Mouse (Mus musculus): ENCODE data around the gene Rara.
"Not testable (repeated sequence)": the region's sequence is repeated elsewhere in the genome, so short reads cannot be mapped to it uniquely, and the experiment has no call there.

Gene Rara

GRCm38 (mm10) chr11:98970191-98970925 lies 42.7 kb downstream of the Rara start:
- peak; percentile 90 for DNase-seq

GRCm38 (mm10) chr11:98971316-98972031 lies 43.9 kb downstream of the Rara start:
- no peak for DNase-seq

GRCm38 (mm10) chr11:98972215-98972614 lies 44.6 kb downstream of the Rara start:
- DNase-seq, result peak; percentile 77

- DNase-seq, result no peak
Observed at GRCm38 (mm10) chr11:98972801-98973360, 45.3 kb downstream of the Rara start.

- peak; percentile 45 for DNase-seq
Observed at GRCm38 (mm10) chr11:98973584-98973983, 46.0 kb downstream of the Rara start.

- no peak for DNase-seq
Observed at GRCm38 (mm10) chr11:98974213-98974612, 46.6 kb downstream of the Rara start.

GRCm38 (mm10) chr11:98974871-98975719 lies 47.5 kb downstream of the Rara start:
- DNase-seq, result peak; percentile 61

GRCm38 (mm10) chr11:98978526-98979148 lies 51.0 kb downstream of the Rara start:
- DNase-seq, result no peak

- DNase-seq, result no peak
Observed at GRCm38 (mm10) chr11:98979356-98979755, 51.7 kb downstream of the Rara start.

- peak; percentile 44 for DNase-seq
Observed at GRCm38 (mm10) chr11:98981289-98981996, 53.8 kb downstream of the Rara start.

- peak; percentile 28 for DNase-seq
Observed at GRCm38 (mm10) chr11:98981997-98982772, 54.6 kb downstream of the Rara start.

GRCm38 (mm10) chr11:98982773-98983133 lies 55.1 kb downstream of the Rara start, which contains the start of gene Gjd3:
Gene Gjd3 (minus strand): TSS chr11:98983016.
- no peak for DNase-seq

GRCm38 (mm10) chr11:98983551-98983950 lies 55.9 kb downstream of the Rara start:
- DNase-seq, result no peak

GRCm38 (mm10) chr11:98985542-98985941 lies 57.9 kb downstream of the Rara start:
- DNase-seq, result no peak

- not testable (repeated sequence) for DNase-seq
Observed at GRCm38 (mm10) chr11:98988260-98988659, 60.6 kb downstream of the Rara start.

- no peak for DNase-seq
Observed at GRCm38 (mm10) chr11:98990866-98991265, 63.2 kb downstream of the Rara start.

GRCm38 (mm10) chr11:98995987-98996386 lies 68.4 kb downstream of the Rara start:
- DNase-seq, result no peak

GRCm38 (mm10) chr11:98997659-98998058 lies 70.0 kb downstream of the Rara start:
- no peak for DNase-seq

GRCm38 (mm10) chr11:98998776-98999175 lies 71.2 kb downstream of the Rara start:
- DNase-seq, result no peak

GRCm38 (mm10) chr11:98999243-98999642 lies 71.6 kb downstream of the Rara start:
- no peak for DNase-seq

GRCm38 (mm10) chr11:99006788-99007187 lies 79.2 kb downstream of the Rara start:
- no peak for DNase-seq

All from kidney, adult 11 months (tissue).